Mouse (Mus musculus): Measurements from ENCODE around the gene Kcnip1. TPM values are rescaled to one million over a fixed set of nuclear protein-coding genes. Genes with fewer than 3 reads are reported as not detected.

Kcnip1 gene
- polyA plus RNA-seq, 1 experiment from 2014 or later, result 0.35 TPM

DNA sequence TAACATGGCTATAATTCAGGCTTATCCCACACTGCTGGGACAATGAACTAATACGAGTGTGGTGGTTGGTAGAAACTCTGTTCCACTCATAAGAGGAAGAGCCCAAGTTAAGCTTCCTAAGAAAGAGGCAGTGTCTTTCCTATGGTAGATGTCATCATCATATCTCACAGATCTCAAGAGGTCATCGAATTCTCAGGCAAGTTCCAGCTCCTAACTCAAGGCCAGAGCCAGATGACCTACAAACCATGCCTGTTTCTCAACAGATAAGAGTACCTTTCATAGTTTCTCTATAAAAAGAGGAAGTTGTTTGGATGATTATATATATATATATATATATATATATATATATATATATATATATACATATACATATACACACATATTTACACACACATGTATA lies 6.4 kb downstream of the Kcnip1 start:
- H3K4me1 ChIP-seq (replicated peaks), result 0 out of 2 replicates have a peak, but pooled peaks cover 4% of the 10 kb centered on the region
- H3K4me3 ChIP-seq (replicated peaks), result no peak overlapping the region
- H3K27ac ChIP-seq, result no peak overlapping the region
- ATAC-seq (ENCODE audit: low read depth) (no peak), DNase-seq (no peak)
- no peaks in the 10 kb centered on the region for H3K27me3 ChIP-seq
- H3K36me3 ChIP-seq, result no peaks in the 10 kb centered on the region
- no peaks in the 10 kb centered on the region for H3K9me3 ChIP-seq (replicated peaks)
- no peak overlapping the region for H3K4me2 ChIP-seq
- no peak overlapping the region for H3K9ac ChIP-seq
- 32% methylated on average over 2 of the region's 2 CpGs for WGBS (ENCODE audit: insufficient replicate concordance)

DNA sequence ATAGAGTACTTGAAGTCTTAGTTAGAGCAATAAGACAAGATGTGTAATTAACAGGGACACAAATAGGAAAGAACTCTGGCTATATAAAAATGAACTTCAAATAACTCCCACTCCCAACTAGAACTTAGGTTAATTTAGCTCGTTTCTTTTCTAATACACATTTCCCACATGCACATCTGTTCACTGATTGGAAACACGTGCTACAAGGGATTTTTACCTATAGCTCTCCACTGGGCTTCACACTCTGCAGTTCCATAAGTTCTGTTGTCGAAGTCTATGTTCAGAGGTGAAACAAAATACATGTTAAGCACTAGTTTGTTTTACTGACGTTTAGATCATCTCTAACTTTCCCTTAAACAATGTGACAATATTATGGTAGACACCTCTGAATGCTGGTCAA lies 12.8 kb downstream of the Kcnip1 start:
- no peaks in the 10 kb centered on the region for H3K4me1 ChIP-seq (replicated peaks)
- no peak overlapping the region for H3K4me3 ChIP-seq (replicated peaks)
- no peak for DNase-seq
- ATAC-seq (ENCODE audit: low read depth), result no peak
- H3K9me3 ChIP-seq (replicated peaks), result no peaks in the 10 kb centered on the region
- H3K9ac ChIP-seq, result no peak overlapping the region
- WGBS (ENCODE audit: insufficient replicate concordance), result 47% methylated on average over 4 of the region's 4 CpGs
- no peaks in the 10 kb centered on the region for H3K36me3 ChIP-seq
- H3K27me3 ChIP-seq, result no peaks in the 10 kb centered on the region
- H3K27ac ChIP-seq, result no peak overlapping the region
- no peak overlapping the region for H3K4me2 ChIP-seq

DNA sequence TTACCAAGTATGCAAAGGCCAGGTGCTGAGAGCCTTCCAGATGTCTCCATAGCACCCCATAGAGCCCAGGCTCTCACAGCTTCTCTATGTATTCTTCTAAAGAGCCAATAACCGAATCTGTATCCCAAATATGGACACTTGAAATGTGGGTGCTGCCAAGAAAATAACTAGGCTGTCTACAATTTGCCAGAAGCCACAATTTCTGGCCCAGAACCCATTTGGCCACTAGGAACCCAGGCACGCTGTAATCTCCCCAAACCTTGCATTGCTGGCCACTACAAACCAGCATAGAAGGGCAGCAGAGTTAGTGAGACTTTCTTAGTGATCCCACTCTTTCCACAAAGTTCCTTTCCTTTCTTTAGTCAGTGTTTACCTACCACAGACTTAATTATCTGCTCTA lies 17.8 kb downstream of the Kcnip1 start:
- Histone ChIP-seq H3K27me3 (no peaks in the 10 kb centered on the region), H3K36me3 (no peaks in the 10 kb centered on the region), H3K9ac (no peak overlapping the region), H3K27ac (no peak overlapping the region), H3K4me3 (replicated peaks) (no peak overlapping the region), H3K9me3 (replicated peaks) (no peaks in the 10 kb centered on the region), H3K4me1 (replicated peaks) (no peaks in the 10 kb centered on the region), H3K4me2 (no peak overlapping the region)
- WGBS (ENCODE audit: insufficient replicate concordance), result 55% methylated on average over 2 of the region's 2 CpGs
- no peak for ATAC-seq (ENCODE audit: low read depth)
- no peak for DNase-seq

DNA sequence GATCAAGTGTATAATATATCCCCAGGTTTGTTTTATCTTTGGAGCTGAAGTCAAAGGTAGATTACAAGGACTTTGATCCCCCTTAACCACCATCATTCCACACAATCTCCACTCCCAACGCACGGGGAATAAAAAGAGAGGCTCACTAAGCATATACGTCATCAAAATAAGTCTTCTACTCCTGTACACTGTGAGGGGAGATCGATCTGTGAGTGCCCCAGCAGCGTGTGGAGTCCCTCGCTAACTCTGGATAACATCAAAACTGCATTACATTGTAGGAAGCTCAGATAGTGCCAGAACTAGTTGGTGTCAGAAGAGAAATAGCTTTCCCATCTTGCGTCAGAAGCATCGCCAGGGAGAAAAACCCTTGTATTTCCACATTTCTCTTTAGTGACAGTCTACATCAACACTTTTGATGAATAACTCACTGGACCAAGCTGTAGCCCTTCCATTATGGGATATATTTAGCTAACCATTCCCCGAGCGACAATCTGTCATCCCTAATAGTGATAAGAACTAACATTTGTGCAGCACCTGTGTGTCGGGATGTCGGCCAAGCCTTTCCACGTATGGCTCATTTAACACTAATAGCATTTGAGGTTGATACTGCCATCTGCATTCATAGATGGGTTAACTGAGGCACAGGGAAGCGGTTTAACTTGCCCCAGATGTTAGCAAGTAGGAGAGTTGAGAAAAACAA lies 18.5 kb downstream of the Kcnip1 start:
- Histone ChIP-seq H3K36me3 (no peaks in the 10 kb centered on the region), H3K4me1 (replicated peaks) (no peaks in the 10 kb centered on the region), H3K4me3 (replicated peaks) (no peak overlapping the region), H3K9ac (no peak overlapping the region), H3K9me3 (replicated peaks) (no peaks in the 10 kb centered on the region), H3K27ac (no peak overlapping the region), H3K27me3 (no peaks in the 10 kb centered on the region), H3K4me2 (no peak overlapping the region)
- no peak for DNase-seq
- 68% methylated on average over 14 of the region's 14 CpGs for WGBS (ENCODE audit: insufficient replicate concordance)
- no peak for ATAC-seq (ENCODE audit: low read depth)

DNA sequence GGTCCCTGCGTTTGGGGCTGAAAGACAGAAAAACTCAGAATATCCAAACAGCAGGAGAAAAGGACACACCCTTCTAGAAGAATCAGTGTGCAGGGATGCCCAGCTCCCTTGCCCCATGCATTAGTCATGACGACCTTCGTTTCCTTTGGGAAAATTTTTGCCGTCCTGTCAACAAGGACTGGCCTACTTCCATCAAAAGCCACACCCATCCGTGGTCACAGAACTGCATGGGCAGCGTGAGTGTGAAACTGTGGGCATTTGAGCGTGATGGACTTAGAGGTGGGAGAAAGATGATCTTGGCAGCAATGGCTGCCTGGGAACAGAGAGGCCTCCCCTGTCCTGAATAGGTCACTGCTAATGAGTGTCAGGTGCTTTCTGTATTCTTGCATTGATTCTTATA lies 20.8 kb downstream of the Kcnip1 start:
- H3K27me3 ChIP-seq, result no peaks in the 10 kb centered on the region
- no peak for ATAC-seq (ENCODE audit: low read depth)
- no peak overlapping the region for H3K9ac ChIP-seq
- H3K36me3 ChIP-seq, result no peaks in the 10 kb centered on the region
- 60% methylated on average over 7 of the region's 7 CpGs for WGBS (ENCODE audit: insufficient replicate concordance)
- H3K27ac ChIP-seq, result no peak overlapping the region
- DNase-seq, result no peak
- H3K4me2 ChIP-seq, result no peak overlapping the region
- no peaks in the 10 kb centered on the region for H3K9me3 ChIP-seq (replicated peaks)
- no peak overlapping the region for H3K4me3 ChIP-seq (replicated peaks)
- H3K4me1 ChIP-seq (replicated peaks), result no peaks in the 10 kb centered on the region

DNA sequence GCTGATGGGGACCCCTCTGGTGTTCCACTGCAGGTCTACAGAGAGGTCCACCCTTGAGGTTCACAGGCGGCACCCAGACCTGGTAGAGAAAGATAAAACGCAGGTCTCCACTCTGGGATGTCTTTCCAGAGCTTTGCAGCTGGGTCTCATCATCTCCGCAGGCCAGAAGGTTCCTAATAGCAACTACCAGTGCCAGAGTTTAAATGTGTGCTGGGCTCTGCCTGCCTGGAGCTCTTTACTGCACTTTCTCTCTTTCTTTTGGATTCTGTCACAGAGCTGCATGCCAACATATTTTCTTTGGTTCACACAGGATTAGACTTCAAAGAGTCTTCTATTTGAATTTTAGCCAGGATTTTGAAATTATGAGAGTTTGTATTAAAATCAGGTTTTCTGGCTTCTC lies 23.8 kb downstream of the Kcnip1 start:
- no peak overlapping the region for H3K9ac ChIP-seq

GRCm38 (mm10) chr11:33967708-33968107 lies 25.2 kb downstream of the Kcnip1 start:
- Histone ChIP-seq H3K27me3 (no peaks in the 10 kb centered on the region), H3K9ac (no peak overlapping the region), H3K4me1 (replicated peaks) (no peaks in the 10 kb centered on the region), H3K36me3 (no peaks in the 10 kb centered on the region), H3K4me3 (replicated peaks) (no peak overlapping the region), H3K4me2 (no peak overlapping the region), H3K27ac (no peak overlapping the region), H3K9me3 (replicated peaks) (no peaks in the 10 kb centered on the region)
- ATAC-seq (ENCODE audit: low read depth) (no peak), DNase-seq (no peak)
- 15% methylated on average over 4 of the region's 4 CpGs for WGBS (ENCODE audit: insufficient replicate concordance)

More for the DNA sequence above, 23.8 kb downstream of the Kcnip1 start:
- H3K9me3 ChIP-seq (replicated peaks), result no peaks in the 10 kb centered on the region
- H3K4me1 ChIP-seq (replicated peaks), result no peaks in the 10 kb centered on the region
- DNase-seq (no peak), ATAC-seq (ENCODE audit: low read depth) (no peak)
- H3K4me3 ChIP-seq (replicated peaks), result no peak overlapping the region
- 61% methylated on average over 3 of the region's 3 CpGs for WGBS (ENCODE audit: insufficient replicate concordance)
- no peak overlapping the region for H3K4me2 ChIP-seq
- H3K36me3 ChIP-seq, result no peaks in the 10 kb centered on the region
- H3K27ac ChIP-seq, result no peak overlapping the region
- H3K27me3 ChIP-seq, result no peaks in the 10 kb centered on the region

DNA sequence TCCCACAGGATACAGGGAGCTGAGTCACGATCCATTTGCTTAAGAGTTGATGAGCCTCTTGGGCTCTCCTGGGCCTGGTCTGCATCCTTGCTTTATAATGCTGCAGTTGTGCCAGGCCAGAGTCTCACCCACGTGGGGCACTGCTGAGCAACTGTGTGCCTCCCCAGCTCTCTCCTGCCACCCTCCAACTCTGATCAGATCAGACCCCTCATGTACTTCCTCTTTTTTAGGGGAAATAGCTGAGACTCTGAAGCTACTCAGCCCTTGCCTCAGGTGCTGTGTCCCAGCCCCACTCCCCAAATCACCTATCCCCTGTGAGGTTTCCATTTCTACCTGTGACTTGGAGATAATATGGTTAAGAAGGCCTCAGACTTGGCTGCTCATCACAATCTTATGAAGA lies 27.6 kb downstream of the Kcnip1 start:
- WGBS (ENCODE audit: insufficient replicate concordance), result 6% methylated on average over 2 of the region's 2 CpGs
- no peak overlapping the region for H3K4me3 ChIP-seq (replicated peaks)
- no peak for DNase-seq
- H3K9ac ChIP-seq, result no peak overlapping the region
- no peak overlapping the region for H3K27ac ChIP-seq
- H3K4me2 ChIP-seq, result no peak overlapping the region
- ATAC-seq (ENCODE audit: low read depth), result no peak
- no peaks in the 10 kb centered on the region for H3K4me1 ChIP-seq (replicated peaks)
- no peaks in the 10 kb centered on the region for H3K9me3 ChIP-seq (replicated peaks)
- no peaks in the 10 kb centered on the region for H3K27me3 ChIP-seq
- no peaks in the 10 kb centered on the region for H3K36me3 ChIP-seq

DNA sequence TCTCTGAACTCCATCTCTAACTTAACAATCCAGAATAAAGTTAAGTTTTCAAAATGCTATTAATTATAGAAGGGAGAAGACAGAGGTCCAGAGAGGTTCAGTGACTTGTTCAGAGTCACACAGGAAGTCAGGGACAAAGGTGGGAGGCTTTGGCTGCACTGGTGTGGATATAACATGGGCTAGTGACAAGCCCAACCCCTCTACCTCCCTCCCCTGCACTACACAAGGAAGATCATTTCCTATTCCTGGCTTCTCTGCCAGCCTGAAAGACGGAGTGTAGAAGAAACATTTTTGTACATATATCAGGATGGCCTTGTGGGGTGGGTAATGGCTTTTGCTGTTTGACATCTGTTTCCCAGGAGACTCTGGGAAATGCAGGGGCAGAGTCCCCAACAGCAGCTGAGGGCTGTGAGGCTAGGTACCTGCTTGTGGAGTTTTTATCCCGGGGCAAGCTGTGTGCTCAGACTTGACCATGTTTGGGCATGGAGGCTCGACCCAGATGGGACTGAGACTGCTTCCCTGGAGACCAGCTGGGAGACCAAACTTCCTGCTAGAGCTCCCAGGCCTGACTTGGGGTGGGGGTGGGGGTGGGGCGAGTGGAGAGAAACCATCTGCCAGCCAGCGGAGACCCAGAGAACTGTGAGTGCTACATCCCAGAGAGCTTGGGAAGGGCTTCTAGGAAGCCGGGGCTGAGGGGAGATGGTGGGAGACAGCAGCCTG lies 30.1 kb downstream of the Kcnip1 start, which contains the start of gene Kcnmb1:
Gene Kcnmb1 (plus strand): TSS at position 326 of the 720 bp plus-strand sequence.
- Histone ChIP-seq H3K4me1 (replicated peaks) (no peaks in the 10 kb centered on the region), H3K36me3 (no peaks in the 10 kb centered on the region), H3K9ac (no peak within 1 kb of the TSS), H3K4me2 (no peak within 1 kb of the TSS), H3K27ac (no peak within 1 kb of the TSS), H3K4me3 (replicated peaks) (no peak within 1 kb of the TSS), H3K9me3 (replicated peaks) (no peaks in the 10 kb centered on the region), H3K27me3 (no peaks in the 10 kb centered on the region)
- WGBS (ENCODE audit: insufficient replicate concordance), result 29% methylated on average over 6 of the region's 6 CpGs
- no peak for ATAC-seq (ENCODE audit: low read depth)
- no peak for DNase-seq

DNA sequence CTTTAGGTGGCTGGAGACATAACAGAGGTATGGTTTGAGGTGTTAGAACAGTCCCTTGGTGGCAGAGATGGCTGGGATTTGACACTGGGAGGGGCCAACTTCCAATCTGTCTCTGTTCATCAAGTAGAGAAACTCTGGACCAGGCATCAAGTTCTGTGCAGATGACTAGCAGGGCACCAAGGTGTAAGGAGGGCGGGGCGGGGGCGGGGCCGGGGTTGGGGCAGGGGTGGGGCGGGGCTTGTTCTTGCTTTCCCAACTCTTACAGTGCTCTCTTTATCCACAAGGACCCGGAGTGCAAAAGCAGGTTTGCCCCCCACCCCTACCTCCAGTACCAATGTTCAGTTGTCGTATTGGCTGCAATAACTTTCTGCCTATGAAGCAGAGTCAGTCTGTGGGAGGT lies 30.8 kb downstream of the Kcnip1 start:
- Histone ChIP-seq H3K4me2 (no peak overlapping the region), H3K9me3 (replicated peaks) (no peaks in the 10 kb centered on the region), H3K9ac (no peak overlapping the region), H3K4me1 (replicated peaks) (no peaks in the 10 kb centered on the region), H3K27me3 (no peaks in the 10 kb centered on the region), H3K4me3 (replicated peaks) (no peak overlapping the region), H3K36me3 (no peaks in the 10 kb centered on the region), H3K27ac (no peak overlapping the region)
- DNase-seq (no peak), ATAC-seq (ENCODE audit: low read depth) (no peak)
- 33% methylated on average over 3 of the region's 7 CpGs for WGBS (ENCODE audit: insufficient replicate concordance)

DNA sequence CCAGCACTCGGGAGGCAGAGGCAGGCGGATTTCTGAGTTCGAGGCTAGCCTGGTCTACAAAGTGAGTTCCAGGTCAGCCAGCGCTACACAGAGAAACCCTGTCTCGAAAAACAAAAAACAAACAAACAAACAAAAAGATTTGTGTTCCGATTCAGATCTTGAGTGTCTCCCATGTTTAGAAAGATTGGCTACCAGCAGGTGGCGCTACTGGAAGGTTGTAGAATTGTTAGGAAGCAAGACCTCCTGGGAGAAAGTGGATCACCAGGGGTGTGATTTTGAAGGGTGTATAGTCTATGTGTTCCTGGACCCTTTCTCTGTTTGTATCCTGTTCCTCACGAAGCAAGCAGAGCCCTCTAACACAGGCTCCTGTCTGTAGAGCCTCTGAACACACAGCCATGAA lies 34.2 kb downstream of the Kcnip1 start:
- no peaks in the 10 kb centered on the region for H3K9me3 ChIP-seq (replicated peaks)
- DNase-seq, result no peak
- no peak overlapping the region for H3K4me3 ChIP-seq (replicated peaks)

DNA sequence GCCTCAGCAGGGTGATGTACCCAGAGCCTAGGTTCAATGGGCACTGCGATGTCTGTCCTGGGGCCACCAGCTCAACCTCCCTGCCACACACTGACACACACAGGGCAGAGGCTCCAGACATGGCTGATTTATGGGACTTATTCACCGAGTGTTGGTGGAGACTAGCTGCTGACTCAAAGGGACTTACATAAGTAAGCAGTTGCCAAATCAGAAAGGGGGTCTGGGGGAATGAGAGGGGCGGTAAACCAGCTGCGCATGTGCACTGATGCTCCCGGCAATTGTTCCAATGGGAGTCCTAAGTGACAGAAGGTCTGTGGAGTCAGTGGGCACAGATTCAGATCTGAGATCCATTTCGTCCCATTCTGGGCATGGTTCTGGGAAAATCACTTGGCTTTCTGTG lies 35.4 kb downstream of the Kcnip1 start:
- no peaks in the 10 kb centered on the region for H3K4me1 ChIP-seq (replicated peaks)
- no peaks in the 10 kb centered on the region for H3K9me3 ChIP-seq (replicated peaks)
- 71% methylated on average over 6 of the region's 6 CpGs for WGBS (ENCODE audit: insufficient replicate concordance)
- H3K4me3 ChIP-seq (replicated peaks), result no peak overlapping the region
- H3K27me3 ChIP-seq, result peaks cover 2% of the 10 kb centered on the region
- no peaks in the 10 kb centered on the region for H3K36me3 ChIP-seq
- ATAC-seq (ENCODE audit: low read depth), result no peak
- H3K9ac ChIP-seq, result no peak overlapping the region
- H3K27ac ChIP-seq, result no peak overlapping the region
- H3K4me2 ChIP-seq, result no peak overlapping the region
- DNase-seq, result no peak

More for the DNA sequence above, 34.2 kb downstream of the Kcnip1 start:
- no peak overlapping the region for H3K9ac ChIP-seq
- no peaks in the 10 kb centered on the region for H3K36me3 ChIP-seq
- H3K4me2 ChIP-seq, result no peak overlapping the region
- WGBS (ENCODE audit: insufficient replicate concordance), result 51% methylated on average over 8 of the region's 8 CpGs
- no peak overlapping the region for H3K27ac ChIP-seq
- ATAC-seq (ENCODE audit: low read depth), result no peak
- no peaks in the 10 kb centered on the region for H3K4me1 ChIP-seq (replicated peaks)
- peaks cover 2% of the 10 kb centered on the region for H3K27me3 ChIP-seq

Data from liver, embryonic 13.5 days (tissue).